Mouse (Mus musculus) liver, embryonic 14.5 days (tissue): ENCODE results near the gene Ntn4.
A peak's percentile ranks its signal among the peaks of the same experiment; 100 is the strongest.
"Not testable (repeated sequence)": the region's sequence is repeated elsewhere in the genome, so short reads cannot be mapped to it uniquely, and the experiment has no call there.

ENCODE experiments used
- CTCF ChIP-seq: IDR thresholded peaks from 2 replicates; pipeline ENCODE4 v1.5.1; 2016; ENCODE audit warnings: antibody characterized with exemption, low read depth, control low read depth
- EP300 ChIP-seq: IDR thresholded peaks from 2 replicates; pipeline ENCODE4 v1.6.1; 2016; ENCODE audit warnings: antibody characterized with exemption, low read depth

DNA sequence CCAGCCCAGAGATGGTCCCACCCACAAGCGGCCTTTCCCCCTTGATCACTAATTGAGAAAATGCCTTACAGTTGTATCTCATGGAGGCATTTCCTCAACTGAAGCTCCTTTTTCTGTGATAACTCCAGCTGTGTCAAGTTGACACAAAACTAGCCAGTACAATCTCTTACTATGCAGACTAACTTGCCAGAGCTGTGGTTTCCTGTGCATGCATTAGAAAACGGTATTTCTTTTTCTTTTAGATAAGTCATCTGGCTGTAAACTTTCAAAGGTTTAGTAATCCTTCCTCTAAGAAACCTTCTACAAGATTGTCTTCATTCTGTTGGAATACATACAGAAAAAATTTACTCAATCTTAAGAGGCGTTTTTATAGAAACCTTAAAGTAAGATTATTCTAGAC is 44.9 kb downstream of the Ntn4 start:
- not testable (repeated sequence) for TF ChIP-seq CTCF
- TF ChIP-seq EP300 = peak; percentile 69
